Mouse (Mus musculus): ENCODE measurements around the gene Cyb5b. TPM values are rescaled to one million over a fixed set of nuclear protein-coding genes. Genes with fewer than 3 reads are reported as not detected.

Gene Cyb5b
- polyA plus RNA-seq, 1 experiment from 2014 or later, result 91.6 TPM

DNA sequence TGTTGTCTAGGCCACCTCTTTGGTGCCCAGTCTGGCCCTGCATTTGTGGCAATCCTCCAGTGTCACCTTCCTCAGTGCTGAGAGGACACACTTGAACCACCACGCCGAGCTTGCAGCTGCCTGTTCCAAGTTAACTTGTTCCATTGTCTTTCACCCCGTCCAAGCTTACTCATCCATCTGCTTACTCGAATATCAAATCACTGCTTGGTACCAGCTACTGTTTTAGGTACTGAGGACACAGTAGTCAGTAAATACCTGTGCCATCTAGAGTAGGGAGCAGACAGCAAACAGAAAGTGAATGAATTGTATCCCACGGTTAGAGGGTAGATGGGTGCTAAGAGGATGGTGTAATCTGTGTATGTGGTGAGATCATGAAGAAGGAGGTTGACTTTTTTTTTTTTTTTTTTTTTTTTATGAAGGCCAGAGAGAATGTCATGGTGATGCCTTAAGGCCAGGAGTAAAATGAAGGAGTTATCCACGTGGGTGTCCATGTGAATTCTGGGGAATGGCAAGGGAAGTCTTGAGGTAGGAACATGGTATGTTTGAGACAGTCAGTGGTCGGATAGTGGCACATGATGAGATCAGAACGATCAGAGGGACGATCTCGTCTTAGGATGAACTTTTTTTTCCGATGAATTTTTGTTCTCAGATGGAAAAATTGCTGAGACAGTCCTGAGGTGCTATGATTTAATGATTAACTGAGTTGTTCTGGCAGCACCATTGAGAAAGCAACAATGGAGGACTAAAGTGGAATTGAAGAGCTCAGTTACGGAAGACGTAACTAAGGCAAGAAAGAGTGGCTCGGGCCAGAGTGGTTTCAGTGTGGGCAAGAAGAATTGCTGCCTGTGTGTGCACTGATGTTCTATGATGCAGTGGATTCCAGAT lies 3.1 kb downstream of the Cyb5b start:
- H3K27ac ChIP-seq (replicated peaks), result no peak overlapping the region
- H3K4me2 ChIP-seq, result no peak overlapping the region
- H3K4me1 ChIP-seq, result peaks cover 28% of the 10 kb centered on the region
- peaks cover 36% of the 10 kb centered on the region for H3K36me3 ChIP-seq
- no peaks in the 10 kb centered on the region for H3K27me3 ChIP-seq (replicated peaks)
- ATAC-seq (ENCODE audit: low FRiP score), result no peak
- H3K9ac ChIP-seq (replicated peaks), result no peak overlapping the region
- no peak overlapping the region for H3K4me3 ChIP-seq (replicated peaks)
- WGBS, result 92% methylated on average over 14 of the region's 14 CpGs
- H3K9me3 ChIP-seq (replicated peaks), result no peaks in the 10 kb centered on the region

DNA sequence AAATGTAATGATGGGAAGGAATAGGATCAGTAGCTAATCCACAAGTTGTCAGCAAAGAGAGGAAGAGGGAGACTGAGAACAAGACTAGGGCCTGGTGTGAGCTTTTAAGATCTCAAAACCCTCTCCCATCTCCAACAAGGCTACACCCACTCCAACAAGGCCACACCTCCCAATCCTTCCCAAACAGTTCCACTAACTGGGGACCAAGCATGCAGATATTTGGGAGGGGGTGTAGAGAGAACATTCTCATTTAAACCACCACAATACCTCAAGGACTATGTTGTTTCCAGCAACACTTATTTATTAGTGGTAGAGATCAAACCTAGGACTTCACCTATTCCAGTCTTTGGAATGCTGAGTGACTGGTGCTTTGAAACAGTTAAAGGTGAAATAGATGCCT lies 6.4 kb downstream of the Cyb5b start:
- Histone ChIP-seq H3K27me3 (replicated peaks) (no peaks in the 10 kb centered on the region), H3K4me3 (replicated peaks) (no peak overlapping the region), H3K36me3 (peaks cover 36% of the 10 kb centered on the region), H3K4me2 (no peak overlapping the region), H3K9ac (replicated peaks) (no peak overlapping the region), H3K27ac (replicated peaks) (no peak overlapping the region), H3K4me1 (peaks cover 20% of the 10 kb centered on the region; the same call in 1 of the 2 replicates), H3K9me3 (replicated peaks) (no peaks in the 10 kb centered on the region)
- ATAC-seq (ENCODE audit: low FRiP score), result no peak

DNA sequence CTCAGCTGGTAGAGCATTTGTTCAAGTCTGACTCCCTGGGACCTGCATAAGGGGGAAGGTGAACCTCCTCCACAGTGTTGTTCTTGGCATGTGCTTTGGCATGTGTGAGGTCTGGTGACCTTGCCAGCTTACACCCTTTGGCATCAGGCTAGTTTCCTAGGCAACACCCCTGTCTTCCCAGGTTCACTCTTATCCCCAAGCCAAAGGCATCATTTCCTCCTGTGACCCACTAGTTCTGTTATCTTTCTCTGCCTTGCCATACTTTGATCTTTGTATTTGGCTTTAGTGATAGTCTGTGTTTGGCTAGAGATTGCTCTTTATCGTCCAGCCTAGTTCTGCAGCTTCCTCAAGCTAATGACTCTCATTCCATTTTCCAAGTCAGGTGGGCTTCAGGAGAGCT lies 7.4 kb downstream of the Cyb5b start:
- no peaks in the 10 kb centered on the region for H3K27me3 ChIP-seq (replicated peaks)
- H3K9ac ChIP-seq (replicated peaks), result no peak overlapping the region
- no peaks in the 10 kb centered on the region for H3K9me3 ChIP-seq (replicated peaks)
- peaks cover 20% of the 10 kb centered on the region; the same call in 1 of the 2 replicates for H3K4me1 ChIP-seq
- no peak overlapping the region for H3K4me3 ChIP-seq (replicated peaks)
- 72% methylated on average over 1 of the region's 1 CpGs for WGBS
- ATAC-seq (ENCODE audit: low FRiP score), result no peak
- no peak overlapping the region for H3K4me2 ChIP-seq
- peaks cover 36% of the 10 kb centered on the region for H3K36me3 ChIP-seq
- H3K27ac ChIP-seq (replicated peaks), result no peak overlapping the region

DNA sequence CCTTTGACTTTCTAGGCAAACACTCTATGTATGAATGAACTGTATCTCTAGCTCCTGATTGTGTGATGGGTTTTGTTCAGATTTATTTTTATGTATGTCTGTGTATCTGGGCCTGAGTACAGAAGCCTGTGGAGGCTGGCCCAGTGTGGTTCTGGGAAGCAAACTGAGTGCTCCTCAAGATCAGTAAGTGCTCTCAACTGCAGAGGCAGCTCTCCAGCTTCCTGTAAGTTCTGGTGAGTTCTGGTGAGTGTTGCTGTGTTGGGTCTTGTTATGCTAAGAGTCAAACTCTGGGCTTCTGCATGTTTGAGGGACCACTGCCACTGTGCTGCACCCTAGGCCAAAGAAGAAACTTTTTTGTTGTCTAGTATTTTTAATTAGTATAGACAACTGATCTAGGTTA lies 8.4 kb downstream of the Cyb5b start:
- Histone ChIP-seq H3K4me1 (peaks cover 15% of the 10 kb centered on the region; the same call in 1 of the 2 replicates), H3K4me2 (no peak overlapping the region), H3K4me3 (replicated peaks) (no peak overlapping the region), H3K9me3 (replicated peaks) (no peaks in the 10 kb centered on the region), H3K27ac (replicated peaks) (no peak overlapping the region), H3K36me3 (peaks cover 39% of the 10 kb centered on the region), H3K9ac (replicated peaks) (no peak overlapping the region), H3K27me3 (replicated peaks) (no peaks in the 10 kb centered on the region)
- ATAC-seq (ENCODE audit: low FRiP score), result no peak

DNA sequence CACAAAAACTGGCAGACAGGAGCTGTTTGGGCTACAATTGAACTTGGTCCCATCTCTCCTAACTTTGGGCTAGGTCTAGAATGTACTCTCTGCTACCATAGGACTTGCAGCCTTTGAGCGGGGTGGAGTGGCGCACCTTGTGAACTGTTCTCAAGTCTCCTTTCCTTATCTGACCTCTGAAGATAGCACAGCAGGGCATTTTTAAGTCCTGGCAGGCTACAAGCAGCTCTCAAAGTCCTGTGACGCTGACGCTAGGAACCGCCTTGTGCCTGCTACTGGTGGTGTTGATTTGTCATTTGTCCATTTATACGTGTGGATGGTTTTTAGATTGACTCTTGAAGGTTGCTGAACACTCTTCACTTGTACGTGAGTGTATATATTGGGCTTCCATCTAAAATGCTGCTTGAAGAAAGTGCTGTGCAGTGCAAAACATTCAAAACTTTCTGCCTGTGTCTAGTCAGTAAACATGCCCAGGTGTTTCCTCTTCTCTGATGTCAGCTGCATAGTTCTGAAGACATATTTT lies 13.9 kb downstream of the Cyb5b start:
- Histone ChIP-seq H3K4me1 (0 out of 2 replicates have a peak, but pooled peaks cover 3% of the 10 kb centered on the region), H3K9ac (replicated peaks) (no peak overlapping the region), H3K4me2 (no peak overlapping the region), H3K4me3 (replicated peaks) (no peak overlapping the region), H3K27ac (replicated peaks) (no peak overlapping the region), H3K36me3 (peaks cover 30% of the 10 kb centered on the region), H3K27me3 (replicated peaks) (no peaks in the 10 kb centered on the region), H3K9me3 (replicated peaks) (no peaks in the 10 kb centered on the region)
- ATAC-seq (ENCODE audit: low FRiP score), result no peak
- 93% methylated on average over 7 of the region's 7 CpGs for WGBS

DNA sequence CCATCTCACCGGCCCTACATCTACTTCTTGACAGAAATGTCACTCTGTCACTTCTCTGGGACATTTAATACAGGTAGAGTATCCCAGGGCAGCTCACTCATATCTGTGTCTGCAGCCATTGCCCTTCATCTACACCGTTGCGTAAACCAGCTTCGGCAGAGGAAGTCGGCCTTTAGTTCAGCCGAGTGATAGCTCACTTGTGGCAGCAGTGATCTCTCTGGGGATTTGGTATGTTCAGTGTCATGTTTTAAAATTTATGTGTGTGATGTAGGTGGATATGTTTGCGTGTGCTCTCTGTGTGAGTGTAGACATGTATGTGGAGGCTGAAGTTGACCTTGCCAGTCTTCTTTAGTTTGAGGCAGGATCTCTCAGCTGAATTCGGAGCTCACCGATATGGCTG lies 15.3 kb downstream of the Cyb5b start:
- 93% methylated on average over 9 of the region's 9 CpGs for WGBS

GRCm38 (mm10) chr8:107167848-107168247 lies 17.4 kb downstream of the Cyb5b start:
- H3K27me3 ChIP-seq (replicated peaks), result no peaks in the 10 kb centered on the region
- H3K27ac ChIP-seq (replicated peaks), result no peak overlapping the region
- 96% methylated on average over 5 of the region's 5 CpGs for WGBS
- H3K4me2 ChIP-seq, result no peak overlapping the region
- no peak overlapping the region for H3K4me3 ChIP-seq (replicated peaks)
- H3K36me3 ChIP-seq, result peaks cover 48% of the 10 kb centered on the region
- no peaks in the 10 kb centered on the region for H3K9me3 ChIP-seq (replicated peaks)
- H3K9ac ChIP-seq (replicated peaks), result no peak overlapping the region
- H3K4me1 ChIP-seq, result 0 out of 2 replicates have a peak, but pooled peaks cover 4% of the 10 kb centered on the region
- ATAC-seq (ENCODE audit: low FRiP score), result no peak

More for the DNA sequence above, 15.3 kb downstream of the Cyb5b start:
- H3K4me1 ChIP-seq, result 0 out of 2 replicates have a peak, but pooled peaks cover 3% of the 10 kb centered on the region
- peaks cover 42% of the 10 kb centered on the region for H3K36me3 ChIP-seq
- no peak overlapping the region for H3K27ac ChIP-seq (replicated peaks)
- no peak overlapping the region for H3K9ac ChIP-seq (replicated peaks)
- H3K9me3 ChIP-seq (replicated peaks), result no peaks in the 10 kb centered on the region
- H3K4me3 ChIP-seq (replicated peaks), result no peak overlapping the region
- no peaks in the 10 kb centered on the region for H3K27me3 ChIP-seq (replicated peaks)
- H3K4me2 ChIP-seq, result no peak overlapping the region
- no peak for ATAC-seq (ENCODE audit: low FRiP score)

- H3K4me2 ChIP-seq, result no peak overlapping the region
- peaks cover 54% of the 10 kb centered on the region for H3K36me3 ChIP-seq
- H3K9ac ChIP-seq (replicated peaks), result no peak overlapping the region
- peak overlapping the region; percentile 41; the same call in 1 of the 2 replicates for H3K27ac ChIP-seq (replicated peaks)
- ATAC-seq (ENCODE audit: low FRiP score), result 0 out of 2 replicates have a peak, but pooled peaks have one; percentile 45
- no peak overlapping the region for H3K4me3 ChIP-seq (replicated peaks)
- whole genome bisulfite sequencing, result 39% methylated on average over 8 of the region's 8 CpGs
- peaks cover 5% of the 10 kb centered on the region; the same call in 1 of the 2 replicates for H3K4me1 ChIP-seq
- no peaks in the 10 kb centered on the region for H3K27me3 ChIP-seq (replicated peaks)
- H3K9me3 ChIP-seq (replicated peaks), result no peaks in the 10 kb centered on the region
Observed at GRCm38 (mm10) chr8:107172152-107172551, 21.7 kb downstream of the Cyb5b start.

DNA sequence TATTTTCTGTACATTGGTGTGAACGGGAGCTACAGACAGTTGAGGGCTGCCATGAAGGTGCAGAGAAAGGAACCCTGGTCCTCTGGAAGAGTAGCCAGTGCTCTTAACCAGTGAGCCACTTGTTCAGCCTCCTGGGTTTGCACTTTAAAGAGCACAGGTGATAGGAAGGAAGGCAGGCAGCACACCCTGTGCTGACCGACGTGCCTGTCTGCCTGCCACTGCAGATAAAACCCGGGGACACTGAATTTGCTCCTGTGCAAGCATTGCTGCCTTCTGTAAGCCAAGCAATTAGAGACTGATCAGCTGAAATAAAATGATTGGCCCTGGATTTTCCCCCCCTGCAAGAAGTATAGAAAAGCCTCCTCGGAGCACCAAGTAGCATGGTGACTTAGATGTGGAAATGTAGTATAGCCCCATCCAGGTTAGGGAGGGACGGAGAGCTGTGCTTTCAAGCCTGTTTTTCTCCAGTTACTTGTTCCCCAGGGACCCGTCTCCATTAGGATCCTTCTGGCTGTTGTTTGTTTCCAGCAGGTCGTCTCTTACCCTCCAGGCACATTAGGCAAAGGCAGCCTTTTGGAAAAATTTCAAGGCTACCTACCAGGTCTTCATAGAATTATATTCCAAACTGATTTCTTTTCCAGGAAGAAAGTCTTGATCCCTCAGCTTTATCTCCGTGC lies 22.7 kb downstream of the Cyb5b start:
- Histone ChIP-seq H3K4me2 (no peak overlapping the region), H3K27me3 (replicated peaks) (no peaks in the 10 kb centered on the region), H3K36me3 (peaks cover 57% of the 10 kb centered on the region), H3K4me1 (peaks cover 5% of the 10 kb centered on the region; the same call in 1 of the 2 replicates), H3K27ac (replicated peaks) (peak overlapping the region; percentile 41), H3K9ac (replicated peaks) (no peak overlapping the region), H3K9me3 (replicated peaks) (0 out of 2 replicates have a peak, but pooled peaks cover 1% of the 10 kb centered on the region), H3K4me3 (replicated peaks) (no peak overlapping the region)
- no peak for ATAC-seq (ENCODE audit: low FRiP score)
- WGBS, result 61% methylated on average over 9 of the region's 9 CpGs

- Histone ChIP-seq H3K36me3 (peaks cover 82% of the 10 kb centered on the region), H3K4me3 (replicated peaks) (no peak overlapping the region), H3K9ac (replicated peaks) (no peak overlapping the region), H3K9me3 (replicated peaks) (0 out of 2 replicates have a peak, but pooled peaks cover 4% of the 10 kb centered on the region), H3K27me3 (replicated peaks) (no peaks in the 10 kb centered on the region), H3K4me1 (no peaks in the 10 kb centered on the region), H3K4me2 (no peak overlapping the region), H3K27ac (replicated peaks) (no peak overlapping the region)
- 96% methylated on average over 6 of the region's 6 CpGs for WGBS
- no peak for ATAC-seq (ENCODE audit: low FRiP score)
Observed at GRCm38 (mm10) chr8:107181122-107181521, 30.7 kb downstream of the Cyb5b start.

DNA sequence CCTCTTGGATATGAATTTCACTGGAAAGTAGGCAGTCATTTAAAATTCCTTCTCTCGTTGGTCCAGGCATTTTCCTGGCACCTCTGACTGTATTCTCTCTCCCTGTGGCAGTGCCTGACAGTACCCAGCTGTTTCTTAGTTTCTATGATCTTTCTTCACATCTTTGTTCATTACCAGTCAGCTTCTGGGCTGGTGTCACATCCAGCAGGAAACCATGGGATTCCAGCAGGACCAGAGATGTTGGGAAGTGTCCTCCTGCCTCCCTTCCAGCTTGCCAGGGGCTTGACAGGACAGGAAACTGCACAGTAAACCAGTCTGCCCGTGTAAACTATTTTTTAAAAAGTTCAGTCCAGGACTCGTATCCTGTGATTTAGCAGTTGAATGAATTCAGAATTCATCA lies 34.6 kb downstream of the Cyb5b start:
- ATAC-seq (ENCODE audit: low FRiP score), result no peak
- no peak overlapping the region for H3K9ac ChIP-seq (replicated peaks)
- no peaks in the 10 kb centered on the region for H3K27me3 ChIP-seq (replicated peaks)
- peaks cover 56% of the 10 kb centered on the region for H3K36me3 ChIP-seq
- no peaks in the 10 kb centered on the region for H3K9me3 ChIP-seq (replicated peaks)
- WGBS, result 88% methylated on average over 3 of the region's 3 CpGs
- no peak overlapping the region for H3K4me3 ChIP-seq (replicated peaks)
- H3K27ac ChIP-seq (replicated peaks), result no peak overlapping the region
- no peak overlapping the region for H3K4me2 ChIP-seq
- no peaks in the 10 kb centered on the region for H3K4me1 ChIP-seq

All from neural tube, embryonic 15.5 days (tissue).